Mouse (Mus musculus) kidney, embryonic 14.5 days (tissue): Measurements from ENCODE around the gene Cd101. TPM values are rescaled to one million over a fixed set of nuclear protein-coding genes. Genes with fewer than 3 reads are reported as not detected.

Experiments
- ATAC-seq: fragments of 200-750 bp; cut with Nextera tagmentation; 2 replicates; pipeline ENCODE4 v1.8.0; 2017; ENCODE audit warnings: moderate number of reproducible peaks, mild to moderate bottlenecking, moderate TSS enrichment, moderate library complexity; ENCODE audit not compliant: low FRiP score, low TSS enrichment
- H3K27ac ChIP-seq: fragments of 300-500 bp; sonication (generic); 2 replicates; pipeline ENCODE4 v1.5.1; 2014; ENCODE audit warnings: low read depth, mild to moderate bottlenecking, low read length, moderate library complexity, mixed read lengths
- H3K27me3 ChIP-seq: fragments of 300-500 bp; sonication (generic); 2 replicates; pipeline ENCODE4 v1.6.1; 2014; ENCODE audit warnings: mild to moderate bottlenecking, low read length; ENCODE audit not compliant: control insufficient read depth, insufficient read depth
- H3K36me3 ChIP-seq: fragments of 300-500 bp; sonication (generic); 2 replicates; pipeline ENCODE4 v1.6.1; 2014; ENCODE audit warnings: low read length, mixed read lengths; ENCODE audit not compliant: control insufficient read depth, insufficient read depth
- H3K4me1 ChIP-seq: fragments of 300-500 bp; sonication (generic); 2 replicates; pipeline ENCODE4 v1.6.1; 2014; ENCODE audit warnings: low read length, mixed read lengths; ENCODE audit not compliant: control insufficient read depth, insufficient read depth
- H3K4me2 ChIP-seq: fragments of 300-500 bp; sonication (generic); replicated peaks from 2 replicates; pipeline ENCODE4 v1.6.1; 2014; ENCODE audit warnings: low read depth, mild to moderate bottlenecking, low read length
- H3K4me3 ChIP-seq: fragments of 300-500 bp; sonication (generic); 2 replicates; pipeline ENCODE4 v1.5.1; 2014; ENCODE audit warnings: mild to moderate bottlenecking, low read length
- H3K9ac ChIP-seq: fragments of 300-500 bp; sonication (generic); 2 replicates; pipeline ENCODE4 v1.6.1; 2014; ENCODE audit warnings: low read depth, mild to moderate bottlenecking, low read length, moderate library complexity
- H3K9me3 ChIP-seq: fragments of 300-500 bp; sonication (generic); 2 replicates; pipeline ENCODE4 v1.6.1; 2016; ENCODE audit warnings: low read length; ENCODE audit not compliant: control insufficient read depth
- WGBS: fragments of 180-500 bp; shearing (Covaris S2); extraction: QIAGEN DNeasy Blood & Tissue Kit; methylation state at CpG from one replicate; pipeline ENCODE4 v1.1.7; 2014; 5-methylcytosine and 5-hydroxymethylcytosine counted together
- polyA plus RNA-seq: library from polyadenylated mRNA; unstranded; fragments of >200 nt; fragmentation: Nextera tagmentation; extraction: Ambion mirVana; gene quantifications from 2 replicates; pipeline ENCODE4 v1.2.1, GENCODE M21; 2014

Gene Cd101
- polyA plus RNA-seq, 1 experiment from 2014 or later: not detected

DNA sequence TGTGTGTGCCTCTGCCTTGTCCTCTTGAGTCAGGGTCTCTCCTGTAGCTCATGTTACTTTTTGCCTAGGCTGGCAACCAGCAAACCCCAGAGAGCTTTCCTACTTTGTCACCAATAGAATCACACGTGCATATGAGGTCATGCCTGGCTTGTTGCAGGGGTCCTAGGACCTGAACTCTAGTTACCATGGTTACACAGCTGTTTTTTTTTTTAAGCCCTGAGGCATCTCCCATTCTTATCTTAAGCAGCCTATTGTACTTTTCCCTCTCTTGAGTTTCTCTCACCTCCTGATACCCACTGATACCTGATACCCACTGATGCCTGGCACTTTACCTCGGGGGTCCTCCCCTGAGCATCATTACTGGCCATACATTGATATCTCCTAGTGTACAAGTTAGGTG is 29.6 kb downstream of the Cd101 start:
- H3K27ac ChIP-seq: no peak overlapping the region
- H3K9ac ChIP-seq: no peak overlapping the region
- no peak overlapping the region for H3K4me3 ChIP-seq
- H3K27me3 ChIP-seq: no peaks in the 10 kb centered on the region
- no peaks in the 10 kb centered on the region for H3K36me3 ChIP-seq
- no peaks in the 10 kb centered on the region for H3K9me3 ChIP-seq
- no peak overlapping the region for H3K4me2 ChIP-seq
- no peak for ATAC-seq
- H3K4me1 ChIP-seq: 0 out of 2 replicates have a peak, but pooled peaks cover 3% of the 10 kb centered on the region
- 28% methylated on average over 2 of the region's 2 CpGs for WGBS

DNA sequence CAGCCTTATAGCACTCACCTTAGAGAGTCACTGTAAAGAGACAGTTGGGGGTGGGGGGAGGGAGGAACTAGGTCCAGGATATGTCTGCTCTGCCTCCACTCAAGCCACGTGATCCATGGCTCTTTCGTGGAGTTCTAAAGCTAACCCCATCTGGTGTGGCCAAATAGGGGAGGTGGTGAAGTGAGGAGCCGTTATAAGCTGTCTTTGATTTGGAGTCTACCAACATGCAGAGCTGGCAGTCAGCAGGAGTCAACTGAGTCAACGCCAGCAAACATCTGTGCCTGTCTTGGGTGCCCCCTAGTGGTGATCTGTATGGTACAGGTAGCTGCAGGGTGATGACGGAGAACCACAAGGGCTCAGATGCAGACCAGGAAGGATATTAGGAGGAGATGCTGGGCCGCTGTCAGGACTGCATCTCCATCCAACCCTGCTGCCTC is 30.4 kb downstream of the Cd101 start:
- WGBS: 27% methylated on average over 6 of the region's 6 CpGs
- no peak for ATAC-seq
- 0 out of 2 replicates have a peak, but pooled peaks cover 3% of the 10 kb centered on the region for H3K4me1 ChIP-seq
- no peaks in the 10 kb centered on the region for H3K27me3 ChIP-seq
- H3K4me3 ChIP-seq: no peak overlapping the region
- H3K27ac ChIP-seq: no peak overlapping the region
- no peak overlapping the region for H3K4me2 ChIP-seq
- no peaks in the 10 kb centered on the region for H3K36me3 ChIP-seq
- H3K9ac ChIP-seq: no peak overlapping the region
- H3K9me3 ChIP-seq: no peaks in the 10 kb centered on the region

DNA sequence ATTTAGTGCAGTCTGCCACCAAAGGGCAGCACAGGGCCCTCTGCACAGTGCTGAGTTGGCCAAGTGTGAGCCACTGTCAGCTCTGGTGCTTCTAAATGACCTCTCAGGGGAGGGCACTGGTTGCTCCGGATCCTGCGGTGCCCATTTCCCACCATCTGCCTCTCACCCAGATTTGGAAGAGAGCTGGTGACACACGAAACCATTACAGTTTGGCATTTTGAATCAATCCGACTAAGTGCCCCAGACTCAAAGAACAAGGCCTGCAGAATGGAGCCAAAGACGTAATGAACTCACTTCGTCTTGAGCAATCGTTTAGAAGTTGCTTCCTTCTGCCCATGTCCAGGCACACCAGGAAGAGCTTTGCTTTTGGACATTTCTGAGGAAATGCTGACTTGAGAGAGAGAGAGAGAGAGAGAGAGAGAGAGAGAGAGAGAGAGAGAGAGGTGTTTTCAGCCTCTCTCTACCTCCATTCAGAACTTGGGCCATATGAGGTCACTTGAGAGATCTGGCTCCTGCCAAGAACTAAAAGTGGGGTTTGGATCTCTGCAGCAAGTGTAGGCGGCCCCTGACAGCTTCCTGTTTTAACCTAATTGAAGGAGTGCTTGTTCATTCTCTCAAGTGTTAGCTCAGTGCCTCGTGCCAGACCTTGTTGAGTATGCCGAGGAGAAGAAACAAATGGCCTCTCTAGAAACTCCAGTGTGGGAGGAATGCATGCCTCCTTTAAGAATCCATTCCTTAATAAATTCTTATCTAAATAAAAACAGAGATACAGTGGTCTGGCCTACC is 31.4 kb downstream of the Cd101 start:
- no peak for ATAC-seq
- H3K4me3 ChIP-seq: no peak overlapping the region
- H3K36me3 ChIP-seq: no peaks in the 10 kb centered on the region
- H3K27ac ChIP-seq: no peak overlapping the region
- H3K9ac ChIP-seq: no peak overlapping the region
- WGBS: 68% methylated on average over 10 of the region's 10 CpGs
- no peaks in the 10 kb centered on the region for H3K9me3 ChIP-seq
- H3K4me2 ChIP-seq: no peak overlapping the region
- no peaks in the 10 kb centered on the region for H3K27me3 ChIP-seq
- H3K4me1 ChIP-seq: 0 out of 2 replicates have a peak, but pooled peaks cover 3% of the 10 kb centered on the region

DNA sequence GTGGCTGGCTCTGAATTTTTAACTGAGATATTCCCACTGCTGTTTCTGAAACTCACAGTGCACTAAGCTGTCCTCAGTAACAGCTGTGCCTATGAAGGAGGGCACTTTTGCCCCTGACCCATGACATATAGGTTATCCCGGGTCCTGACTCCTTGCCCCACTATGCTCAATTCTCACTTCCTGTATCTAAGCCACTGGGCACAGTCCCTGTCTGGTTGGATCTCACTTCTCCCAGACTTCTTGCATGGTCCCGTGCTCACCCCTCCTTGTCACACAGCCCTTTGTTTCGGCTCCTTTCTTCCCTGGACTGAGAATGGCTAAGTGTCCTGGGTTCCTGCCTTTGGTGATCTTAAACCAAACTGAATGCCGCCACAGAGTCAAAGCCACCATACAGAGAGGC is 35.1 kb downstream of the Cd101 start:
- Histone ChIP-seq H3K27ac (no peak overlapping the region), H3K4me2 (no peak overlapping the region), H3K36me3 (no peaks in the 10 kb centered on the region), H3K27me3 (no peaks in the 10 kb centered on the region), H3K4me3 (no peak overlapping the region), H3K9me3 (no peaks in the 10 kb centered on the region), H3K9ac (no peak overlapping the region), H3K4me1 (0 out of 2 replicates have a peak, but pooled peaks cover 3% of the 10 kb centered on the region)
- WGBS: 89% methylated on average over 4 of the region's 4 CpGs
- ATAC-seq: no peak

DNA sequence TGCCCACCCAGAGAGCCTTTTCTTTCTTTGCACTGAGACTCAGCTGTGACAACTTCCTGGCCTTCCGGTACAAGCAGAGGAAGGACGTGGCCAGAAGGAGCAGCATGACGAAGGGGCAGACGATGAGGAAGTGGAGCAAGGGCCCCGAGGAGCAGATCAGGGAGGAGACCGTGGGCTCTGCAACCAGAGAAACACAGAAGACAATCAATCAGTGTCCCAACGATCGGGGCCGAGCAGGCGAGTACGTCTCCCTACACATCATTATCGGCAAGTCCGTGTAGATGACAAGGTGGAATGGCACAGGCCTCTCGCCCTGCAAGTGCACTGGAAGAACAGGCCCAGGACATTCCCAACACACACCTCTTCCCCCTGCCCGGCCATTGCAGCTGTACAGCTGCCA is 35.6 kb downstream of the Cd101 start:
- no peak for ATAC-seq
- no peak overlapping the region for H3K4me2 ChIP-seq
- no peak overlapping the region for H3K4me3 ChIP-seq
- H3K9me3 ChIP-seq: no peaks in the 10 kb centered on the region
- no peak overlapping the region for H3K27ac ChIP-seq
- no peaks in the 10 kb centered on the region for H3K36me3 ChIP-seq
- no peak overlapping the region for H3K9ac ChIP-seq
- H3K27me3 ChIP-seq: no peaks in the 10 kb centered on the region
- 0 out of 2 replicates have a peak, but pooled peaks cover under 1% of the 10 kb centered on the region for H3K4me1 ChIP-seq
- 30% methylated on average over 15 of the region's 15 CpGs for WGBS

DNA sequence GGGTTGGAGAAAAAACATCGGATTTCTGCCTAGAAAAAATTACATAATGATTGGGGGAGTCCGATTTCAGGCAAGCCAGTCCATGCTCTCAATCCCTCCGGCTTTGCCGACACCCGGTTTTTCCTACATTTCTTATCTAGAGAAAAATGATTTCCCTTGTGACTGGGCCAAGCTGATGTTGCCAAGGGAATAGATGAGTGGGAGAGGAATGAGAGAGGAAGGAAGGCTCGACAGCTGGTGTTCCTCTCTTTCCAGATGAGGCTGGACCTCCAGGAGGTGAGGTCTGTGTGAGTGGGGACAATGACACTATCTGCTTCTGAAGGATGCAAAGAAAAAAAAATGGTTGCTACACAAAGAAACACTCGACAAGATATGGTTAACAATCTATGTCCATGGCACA is 36.2 kb downstream of the Cd101 start:
- no peak overlapping the region for H3K27ac ChIP-seq

DNA sequence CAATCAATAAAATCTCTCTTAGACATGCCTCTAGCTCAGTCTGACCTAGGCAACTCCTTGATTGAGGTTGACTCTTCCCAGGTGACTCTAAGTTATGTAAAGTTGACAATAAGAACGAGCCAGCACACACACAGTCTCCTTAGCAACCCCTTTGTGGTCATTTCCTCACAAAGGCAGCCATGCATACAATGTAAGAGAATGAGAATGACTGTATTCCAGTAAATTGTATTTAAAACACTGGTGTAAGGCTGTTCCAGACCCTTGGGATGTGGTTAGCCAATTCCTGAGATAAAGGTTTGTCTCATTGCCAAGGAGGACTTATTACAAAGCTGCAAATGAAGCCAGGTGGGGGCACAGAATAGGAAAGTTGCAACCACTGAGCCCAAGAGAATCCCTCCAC is 39.1 kb downstream of the Cd101 start:
- 39% methylated on average over 1 of the region's 1 CpGs for WGBS
- no peak for ATAC-seq
- no peaks in the 10 kb centered on the region for H3K36me3 ChIP-seq
- H3K4me2 ChIP-seq: no peak overlapping the region
- H3K27me3 ChIP-seq: no peaks in the 10 kb centered on the region
- H3K9ac ChIP-seq: no peak overlapping the region
- no peak overlapping the region for H3K4me3 ChIP-seq
- no peak overlapping the region for H3K27ac ChIP-seq
- no peaks in the 10 kb centered on the region for H3K4me1 ChIP-seq
- H3K9me3 ChIP-seq: no peaks in the 10 kb centered on the region

More for the DNA sequence above, 36.2 kb downstream of the Cd101 start:
- no peak overlapping the region for H3K9ac ChIP-seq
- no peaks in the 10 kb centered on the region for H3K27me3 ChIP-seq
- H3K36me3 ChIP-seq: no peaks in the 10 kb centered on the region
- no peak overlapping the region for H3K4me2 ChIP-seq
- H3K4me1 ChIP-seq: no peaks in the 10 kb centered on the region
- H3K4me3 ChIP-seq: no peak overlapping the region
- ATAC-seq: no peak
- WGBS: 75% methylated on average over 7 of the region's 7 CpGs
- no peaks in the 10 kb centered on the region for H3K9me3 ChIP-seq

DNA sequence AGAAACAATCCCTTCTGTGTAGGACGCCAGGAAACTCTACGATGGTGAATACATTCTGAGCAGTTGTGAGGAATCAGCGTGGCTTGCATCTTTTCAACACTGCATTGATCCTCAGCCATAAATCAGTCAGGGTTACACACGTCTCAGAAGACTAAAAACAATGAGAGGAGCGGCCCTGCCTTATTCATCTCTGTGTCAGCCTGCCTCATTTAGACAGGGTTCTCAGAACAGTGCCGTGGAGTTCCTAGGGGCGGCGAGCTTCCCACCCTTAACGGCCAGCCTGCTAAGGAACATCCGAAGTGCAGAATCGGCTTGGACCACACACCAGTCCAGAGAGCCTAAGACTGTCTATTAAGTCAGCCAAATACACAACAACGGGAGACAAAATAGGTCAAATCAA is 39.9 kb downstream of the Cd101 start:
- WGBS: 36% methylated on average over 12 of the region's 12 CpGs
- Histone ChIP-seq H3K36me3 (no peaks in the 10 kb centered on the region), H3K9me3 (no peaks in the 10 kb centered on the region), H3K4me2 (no peak overlapping the region), H3K9ac (no peak overlapping the region), H3K4me3 (no peak overlapping the region), H3K4me1 (no peaks in the 10 kb centered on the region; the same call in 1 of the 2 replicates), H3K27me3 (no peaks in the 10 kb centered on the region), H3K27ac (no peak overlapping the region)
- no peak for ATAC-seq

DNA sequence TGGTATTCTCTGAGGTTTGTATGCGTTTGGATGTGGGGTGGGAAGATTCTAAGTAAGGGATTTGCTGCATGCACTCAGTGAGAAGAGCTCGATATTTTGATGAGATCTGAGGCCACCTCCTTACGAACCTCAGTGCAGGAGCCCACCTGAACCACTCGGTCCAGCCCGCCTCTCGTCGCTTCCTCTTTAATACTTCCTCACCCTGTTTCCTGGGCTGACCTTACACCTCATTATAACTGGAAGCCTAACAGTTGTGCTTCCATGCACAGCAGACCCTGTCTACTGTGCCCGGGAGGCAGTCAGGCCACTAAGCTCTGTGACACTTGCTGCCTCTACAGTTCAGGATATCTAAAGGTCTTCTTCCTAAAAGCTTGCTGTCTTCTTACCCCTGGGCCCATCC is 50.1 kb downstream of the Cd101 start:
- Histone ChIP-seq H3K36me3 (no peaks in the 10 kb centered on the region), H3K4me2 (no peak overlapping the region)
- no peak for ATAC-seq

More for the DNA sequence above, 50.1 kb downstream of the Cd101 start:
- Histone ChIP-seq H3K4me3 (no peak overlapping the region), H3K9me3 (no peaks in the 10 kb centered on the region), H3K27ac (no peak overlapping the region), H3K27me3 (no peaks in the 10 kb centered on the region), H3K9ac (no peak overlapping the region), H3K4me1 (no peaks in the 10 kb centered on the region)
- WGBS: 70% methylated on average over 8 of the region's 8 CpGs
